Mouse (Mus musculus) heart, adult 2 months (tissue): ENCODE results near the gene Avpr1b. TPM values are rescaled to one million over a fixed set of nuclear protein-coding genes. Genes with fewer than 3 reads are reported as not detected.

ENCODE experiments used
- DNase-seq, 2 experiments: peaks; one replicate each; pipeline ENCODE4 v3.0.0; 2021
- H3K27ac ChIP-seq: fragments of 200-600 bp; 2 replicates; pipeline ENCODE4 v1.8.1; 2022
- H3K27me3 ChIP-seq: fragments of 200-500 bp; 2 replicates; pipeline ENCODE4 v1.6.1; 2012; ENCODE audit warnings: mild to moderate bottlenecking, low read length, inconsistent platforms, mixed read lengths; ENCODE audit not compliant: control insufficient read depth, insufficient read depth
- H3K36me3 ChIP-seq: fragments of 200-500 bp; 2 replicates; pipeline ENCODE4 v1.6.1; 2012; ENCODE audit warnings: low read length, inconsistent platforms; ENCODE audit not compliant: control insufficient read depth, insufficient read depth
- H3K4me1 ChIP-seq: fragments of 200-500 bp; 2 replicates; pipeline ENCODE4 v1.6.1; 2011; ENCODE audit warnings: low read length; ENCODE audit not compliant: control insufficient read depth, insufficient read depth
- H3K4me3 ChIP-seq: fragments of 200-600 bp; 2 replicates; pipeline ENCODE4 v1.8.1; 2022
- H3K79me2 ChIP-seq: fragments of 200-500 bp; replicated peaks from 2 replicates; pipeline ENCODE4 v1.6.1; 2012; ENCODE audit warnings: mild to moderate bottlenecking, inconsistent platforms, low read length, moderate library complexity, mixed read lengths; ENCODE audit not compliant: control insufficient read depth, insufficient read depth
- H3K9ac ChIP-seq: fragments of 200-500 bp; 2 replicates; pipeline ENCODE4 v1.6.1; 2012; ENCODE audit warnings: low read depth, mild to moderate bottlenecking, control low read depth, inconsistent platforms, low read length, mixed read lengths
- CTCF ChIP-seq: fragments of 200-600 bp; IDR thresholded peaks from 2 replicates; pipeline ENCODE4 v1.8.1; 2022; ENCODE audit warnings: antibody characterized with exemption, mild to moderate bottlenecking, moderate library complexity
- EP300 ChIP-seq: fragments of 200-500 bp; IDR thresholded peaks from 2 replicates; pipeline ENCODE4 v1.6.1; 2011; ENCODE audit warnings: low read depth, low read length, control low read depth; ENCODE audit not compliant: insufficient read depth
- POLR2A ChIP-seq: fragments of 200-500 bp; IDR thresholded peaks from 2 replicates; pipeline ENCODE4 v1.6.1; 2011; ENCODE audit warnings: mild to moderate bottlenecking, low read depth, low read length, control low read depth; ENCODE audit not compliant: insufficient read depth
- WGBS: fragments of 180-500 bp; shearing (Covaris S2); methylation state at CpG from one replicate; pipeline ENCODE4 v1.1.7; 2018; 5-methylcytosine and 5-hydroxymethylcytosine counted together
- intact Hi-C: fragments of 180-260 bp; cut with DNase I; formaldehyde crosslinking; loops from one replicate; pipeline ENCODE4 v1.15.1; 2025
- polyA plus RNA-seq: library from polyadenylated mRNA; depleted of rRNA; stranded (reverse); fragments of >200 nt; gene quantifications from 2 replicates; pipeline ENCODE4 v1.2.3, GENCODE M21; 2012
- total RNA-seq, 2 experiments: library from RNA; stranded (reverse); gene quantifications; 2 replicates each; pipeline ENCODE4 v1.2.3; 2021

Avpr1b gene
- total and polyA plus RNA-seq, 3 experiments = not detected

DNA sequence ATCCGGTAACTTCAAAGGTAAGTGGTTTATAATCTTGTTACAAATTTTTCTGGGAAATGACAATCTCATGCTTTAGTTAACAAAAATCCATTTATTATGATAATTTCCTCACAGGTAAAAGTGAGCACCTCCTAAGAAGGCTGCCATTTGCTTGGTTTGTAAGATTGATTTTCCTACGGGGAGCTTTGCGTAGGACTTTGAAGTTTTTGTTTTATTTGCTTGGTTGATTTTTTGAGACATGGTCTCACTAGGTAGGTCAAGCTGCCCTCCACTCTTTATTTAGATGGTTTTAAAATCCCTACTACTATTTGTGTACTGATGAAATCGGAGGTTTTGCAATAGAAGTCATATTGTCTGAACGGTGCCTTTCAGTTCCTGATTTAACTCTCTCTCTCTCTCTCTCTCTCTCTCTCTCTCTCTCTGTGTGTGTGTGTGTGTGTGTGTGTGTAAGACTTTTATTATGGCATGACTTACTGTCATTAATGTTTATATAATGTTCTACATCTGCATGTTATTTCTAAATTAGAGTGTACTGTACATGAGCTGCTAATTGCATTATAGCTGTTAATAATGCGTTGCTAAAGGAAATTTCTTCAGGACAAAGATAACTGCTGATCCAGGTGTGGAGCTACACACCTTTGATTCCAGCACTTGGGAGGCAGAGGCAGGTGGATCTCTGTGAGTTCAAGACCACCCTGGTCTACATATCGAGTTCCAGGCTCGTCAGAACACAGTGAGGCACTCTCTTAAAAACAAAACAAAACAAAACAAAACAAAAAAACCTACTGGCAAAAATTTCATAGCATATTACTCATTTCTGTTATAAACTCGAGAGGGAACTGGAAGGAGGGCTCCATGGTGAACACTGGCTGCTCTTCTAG lies 39.7 kb downstream of the Avpr1b start:
- Histone ChIP-seq H3K4me3 (no peak overlapping the region), H3K4me1 (no peaks in the 10 kb centered on the region), H3K9ac (no peak overlapping the region), H3K79me2 (no peaks in the 10 kb centered on the region), H3K27ac (no peak overlapping the region), H3K36me3 (no peaks in the 10 kb centered on the region), H3K27me3 (no peaks in the 10 kb centered on the region)
- intact Hi-C loops = no loop called here
- no peak for DNase-seq
- TF ChIP-seq CTCF = no peak
- TF ChIP-seq POLR2A = no peak
- no peak for TF ChIP-seq EP300
- WGBS = 77% methylated on average over 9 of the region's 9 CpGs

DNA sequence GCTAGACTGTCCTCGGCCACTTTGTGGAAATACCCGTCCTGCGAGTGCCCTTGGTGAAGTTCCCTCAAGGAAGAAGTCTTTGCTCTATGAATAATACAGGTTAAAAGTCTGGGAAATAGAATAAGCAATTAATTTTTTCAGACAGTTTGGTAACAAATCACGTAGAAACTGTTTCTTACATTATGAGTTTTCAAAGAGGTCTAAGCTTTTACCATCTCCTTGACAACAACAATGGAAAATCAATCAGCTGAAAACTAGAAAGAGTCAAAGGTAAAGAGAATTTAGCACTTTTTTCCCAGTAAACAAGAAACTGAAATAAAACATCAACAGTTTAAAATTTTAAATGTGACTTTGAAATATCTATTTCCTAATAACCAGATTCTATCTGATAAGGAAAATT lies 41.0 kb downstream of the Avpr1b start:
- H3K36me3 ChIP-seq = no peaks in the 10 kb centered on the region
- H3K27ac ChIP-seq = no peak overlapping the region
- H3K4me1 ChIP-seq = no peaks in the 10 kb centered on the region
- TF ChIP-seq EP300 = no peak
- no peak for TF ChIP-seq POLR2A
- no peak for TF ChIP-seq CTCF
- H3K27me3 ChIP-seq = no peaks in the 10 kb centered on the region
- intact Hi-C loops = no loop called here
- H3K79me2 ChIP-seq = no peaks in the 10 kb centered on the region
- no peak overlapping the region for H3K9ac ChIP-seq
- no peak for DNase-seq
- H3K4me3 ChIP-seq = no peak overlapping the region
- 80% methylated on average over 4 of the region's 4 CpGs for WGBS

DNA sequence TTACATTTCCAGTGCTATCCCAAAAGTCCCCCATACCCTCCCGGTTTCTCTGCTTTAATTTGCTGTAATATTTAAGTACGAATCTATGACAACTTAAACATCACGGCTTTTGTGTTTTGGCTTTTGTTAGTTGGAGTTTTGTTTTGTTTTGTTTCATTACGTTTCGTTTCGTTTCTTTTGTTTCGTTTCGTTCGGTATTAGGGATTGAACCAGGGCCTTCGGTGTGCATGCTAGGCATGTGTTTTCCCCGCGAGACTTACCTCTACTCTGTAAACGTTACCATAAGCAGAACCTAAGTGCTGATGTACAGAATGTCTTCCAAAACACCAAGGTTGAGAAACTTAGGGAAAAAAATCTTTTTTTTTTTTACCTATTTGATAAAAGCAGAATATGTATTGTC lies 42.5 kb downstream of the Avpr1b start:
- intact Hi-C loops = no loop called here
- 93% methylated on average over 13 of the region's 13 CpGs for WGBS

DNA sequence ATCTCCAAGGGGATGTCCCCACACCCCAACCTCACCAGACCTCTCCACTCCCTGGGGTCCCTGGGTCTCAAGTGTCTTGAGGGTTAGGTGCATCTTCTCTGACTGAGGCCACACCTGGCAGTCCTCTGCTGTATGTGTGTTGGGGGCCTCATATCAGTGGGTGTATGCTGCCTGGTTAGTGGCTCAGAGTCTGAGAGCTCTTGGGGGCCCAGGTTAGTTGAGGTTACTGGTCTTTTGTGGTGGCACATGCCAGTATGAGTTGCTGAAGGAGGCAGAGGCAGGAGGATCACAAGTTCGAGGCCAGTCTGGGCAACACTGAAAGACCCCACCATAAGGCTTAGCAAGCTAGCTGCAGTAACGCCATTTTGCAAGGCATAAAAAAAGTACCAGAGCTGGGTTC lies 43.2 kb downstream of the Avpr1b start:
- no peak for DNase-seq
- no peak overlapping the region for H3K9ac ChIP-seq
- no peaks in the 10 kb centered on the region for H3K4me1 ChIP-seq
- intact Hi-C loops = no loop called here
- H3K27me3 ChIP-seq = no peaks in the 10 kb centered on the region
- no peak overlapping the region for H3K4me3 ChIP-seq
- WGBS = 78% methylated on average over 2 of the region's 2 CpGs
- H3K79me2 ChIP-seq = no peaks in the 10 kb centered on the region
- no peak overlapping the region for H3K27ac ChIP-seq
- TF ChIP-seq POLR2A = no peak
- TF ChIP-seq CTCF = no peak
- TF ChIP-seq EP300 = no peak
- H3K36me3 ChIP-seq = no peaks in the 10 kb centered on the region

More for the DNA sequence above, 42.5 kb downstream of the Avpr1b start:
- Histone ChIP-seq H3K4me1 (no peaks in the 10 kb centered on the region), H3K9ac (no peak overlapping the region), H3K27me3 (no peaks in the 10 kb centered on the region), H3K36me3 (no peaks in the 10 kb centered on the region), H3K4me3 (no peak overlapping the region), H3K27ac (no peak overlapping the region), H3K79me2 (no peaks in the 10 kb centered on the region)
- TF ChIP-seq CTCF = no peak
- no peak for TF ChIP-seq EP300
- TF ChIP-seq POLR2A = no peak
- DNase-seq = no peak

DNA sequence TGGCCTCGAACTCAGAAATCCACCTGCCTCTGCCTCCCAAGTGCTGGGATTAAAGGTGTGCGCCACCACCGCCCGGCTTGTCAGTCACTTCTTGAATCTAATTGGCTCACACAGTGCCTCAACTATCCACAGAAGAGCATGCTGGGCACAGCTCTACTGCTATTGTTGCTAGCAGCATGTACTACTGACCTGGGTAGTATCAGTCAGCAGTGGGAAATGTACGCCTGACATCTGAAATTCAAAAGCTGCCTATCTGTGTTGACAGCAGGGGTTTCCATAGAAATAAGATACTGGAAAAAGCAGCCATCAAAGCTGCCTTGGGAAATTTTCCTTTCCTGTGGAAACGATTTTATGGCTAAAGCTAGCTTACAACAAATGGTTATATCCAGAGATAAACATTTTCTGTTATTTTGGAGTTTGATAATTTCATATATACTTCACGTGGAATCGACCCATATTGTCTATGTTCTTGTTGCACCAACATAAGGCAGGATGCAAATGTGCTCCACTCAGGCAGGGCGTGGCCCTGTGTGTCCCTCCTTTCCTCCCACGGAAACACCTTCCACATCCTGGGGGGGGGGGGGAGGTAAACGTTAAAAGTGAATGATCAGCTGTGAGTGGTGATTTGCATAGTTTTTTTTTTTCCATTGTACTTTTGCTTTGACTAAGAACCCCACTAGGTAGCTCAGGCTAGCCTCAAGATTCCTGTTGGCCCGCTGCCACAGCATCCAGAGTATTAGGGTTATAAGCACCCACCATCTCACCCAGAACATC lies 53.8 kb downstream of the Avpr1b start:
- WGBS = 49% methylated on average over 12 of the region's 12 CpGs
- TF ChIP-seq CTCF (no peak), EP300 (no peak), POLR2A (no peak)
- DNase-seq = no peak
- no peaks in the 10 kb centered on the region for H3K79me2 ChIP-seq
- intact Hi-C loops = no loop called here
- H3K36me3 ChIP-seq = no peaks in the 10 kb centered on the region
- no peaks in the 10 kb centered on the region; the same call in 1 of the 2 replicates for H3K4me1 ChIP-seq
- H3K27ac ChIP-seq = no peak overlapping the region
- H3K27me3 ChIP-seq = no peaks in the 10 kb centered on the region
- no peak overlapping the region for H3K9ac ChIP-seq
- no peak overlapping the region for H3K4me3 ChIP-seq

DNA sequence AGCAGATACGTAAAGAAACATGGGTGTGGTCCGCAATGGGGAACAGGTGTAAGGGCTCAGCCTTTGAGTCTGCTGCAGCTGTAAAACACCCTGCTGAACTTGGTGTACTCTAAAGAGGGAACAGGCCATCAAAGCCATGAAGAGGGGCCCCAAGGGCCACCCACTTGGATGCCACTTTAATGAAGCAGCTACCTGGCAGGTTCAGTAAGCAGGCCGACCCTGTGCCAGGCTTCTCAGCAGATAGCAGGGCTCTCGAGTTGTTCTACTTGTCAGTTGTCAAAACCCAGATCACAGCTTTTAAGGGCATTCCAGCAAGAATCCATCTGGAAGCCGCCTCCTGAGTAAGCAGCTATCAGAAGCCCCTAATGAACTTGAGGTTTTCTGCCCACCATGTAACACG lies 56.6 kb downstream of the Avpr1b start:
- TF ChIP-seq POLR2A (no peak), CTCF (no peak), EP300 (no peak)
- Histone ChIP-seq H3K79me2 (no peaks in the 10 kb centered on the region), H3K27ac (no peak overlapping the region), H3K36me3 (no peaks in the 10 kb centered on the region), H3K4me3 (no peak overlapping the region), H3K27me3 (no peaks in the 10 kb centered on the region), H3K9ac (no peak overlapping the region), H3K4me1 (no peaks in the 10 kb centered on the region; the same call in 1 of the 2 replicates)
- 82% methylated on average over 6 of the region's 6 CpGs for WGBS
- DNase-seq = no peak
- intact Hi-C loops = no loop called here
